Comparison of ENCODE assay signal across 21 mouse cellular contexts in the genomic region with DNA sequence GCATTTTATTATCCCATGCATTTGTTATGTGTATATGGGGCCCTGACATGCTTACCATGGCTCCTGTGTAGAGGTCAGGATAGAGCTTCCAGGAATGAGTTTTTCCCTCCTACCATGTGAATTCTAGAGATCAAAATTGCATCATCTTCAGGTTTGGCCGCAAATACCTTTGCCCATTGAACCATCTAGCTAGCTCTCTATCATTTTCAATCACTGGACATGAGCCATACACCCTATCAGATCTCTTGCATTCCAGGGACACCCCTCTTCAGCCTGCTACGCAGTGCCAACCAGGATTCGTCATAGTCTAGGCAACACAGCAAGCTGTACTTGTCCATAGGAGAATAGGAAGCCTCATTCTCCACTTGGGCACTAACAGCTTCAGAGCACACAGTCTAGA. TPM values are rescaled to one million over a fixed set of nuclear protein-coding genes. Genes with fewer than 3 reads are reported as not detected.
DNase-seq lines count a peak whose midpoint lies in the region; ATAC-seq and TF ChIP-seq lines count a peak whose summit lies in the region.
"Had no signal": no experiment of that assay in that cellular context is flagged by ENCODE, and none has a peak within 500 bp of the region (broad histone marks: within the 10 kb centered on the region; RNA-seq: fewer than 3 reads in every experiment).

No protein-coding gene starts in this region.

- H3K9me3 ChIP-seq in liver, embryonic 11.5 days (ENCODE audit: control insufficient read depth, low read length) = no peaks in the 10 kb centered on the region
- no peaks in the 10 kb centered on the region for H3K9me3 ChIP-seq in hindbrain, embryonic 14.5 days (ENCODE audit: control insufficient read depth, low read length)
- H3K9me3 ChIP-seq: G1E had no signal

- peak overlapping the region; percentile 51 for H3K27ac ChIP-seq in liver, adult 2 months (replicated peaks; ENCODE audit: insufficient read depth, low read depth, low read length)
- H3K27ac ChIP-seq in liver, embryonic 11.5 days (ENCODE audit: low read depth, low read length) = no peak overlapping the region
- H3K27ac ChIP-seq in macrophage = peak overlapping the region; percentile 22
- no peak overlapping the region for H3K27ac ChIP-seq in hindbrain, embryonic 14.5 days

- no peak overlapping the region for H3K4me3 ChIP-seq in liver, adult 2 months (ENCODE audit: insufficient read depth, low read depth, low read length)
- no peak overlapping the region for H3K4me3 ChIP-seq in liver, embryonic 11.5 days (ENCODE audit: low read depth, low read length)
- no peak overlapping the region for H3K4me3 ChIP-seq in macrophage (ENCODE audit: inconsistent target)
- no peak overlapping the region for H3K4me3 ChIP-seq in hindbrain, embryonic 14.5 days (replicated peaks; ENCODE audit: low read length)

- H3K9ac ChIP-seq in liver, adult 2 months (ENCODE audit: low read depth, low read length) = no peak overlapping the region
- H3K9ac ChIP-seq in liver, embryonic 11.5 days (ENCODE audit: low read depth, low read length) = no peak overlapping the region
- no peak overlapping the region for H3K9ac ChIP-seq in hindbrain, embryonic 14.5 days

- no peak for ATAC-seq in liver, embryonic 11.5 days (replicated peaks; ENCODE audit: low FRiP score)
- no peak for ATAC-seq in hindbrain, embryonic 14.5 days (ENCODE audit: low FRiP score)
- ATAC-seq: activated CD4-positive, CD25-positive, alpha-beta regulatory T cell, adult 4 months; CD4-positive, CD25-positive, alpha-beta regulatory T cell, adult 4 months; Patski had no signal

- WGBS in liver, adult 2 months = 22% methylated on average over 3 of the region's 3 CpGs
- 81% methylated on average over 3 of the region's 3 CpGs for WGBS in liver, embryonic 11.5 days
- whole genome bisulfite sequencing in macrophage (ENCODE audit: missing documents) = 97% methylated on average over 3 of the region's 3 CpGs
- 85% methylated on average over 3 of the region's 3 CpGs for WGBS in hindbrain, embryonic 14.5 days

- DNase-seq in heart, adult 11 months = peak; percentile 78
- no peak for DNase-seq in heart, adult 8-10 months (ENCODE audit: low spot score)
- peak; percentile 95 for DNase-seq in liver, adult 2 months (ENCODE audit: extremely low read depth, low read depth, low spot score)
- no peak for DNase-seq in liver, embryonic 11.5 days (ENCODE audit: low spot score)
- DNase-seq in hindbrain, embryonic 14.5 days (ENCODE audit: low spot score) = no peak
- DNase-seq: adrenal gland, adult 2 months; adrenal gland, adult 8-10 months; adrenal gland, postnatal 10 days; adrenal gland, postnatal 14 days; adrenal gland, postnatal 25 days; adrenal gland, postnatal 36 days; B cell, adult 2 months; cerebellum, adult 11 months; cerebellum, adult 11-12 months; cerebellum, adult 18-20 months had no signal

- H3K4me1 ChIP-seq in liver, adult 2 months (ENCODE audit: control insufficient read depth, insufficient read depth, low read length) = peaks cover 8% of the 10 kb centered on the region
- no peaks in the 10 kb centered on the region for H3K4me1 ChIP-seq in liver, embryonic 11.5 days (replicated peaks; ENCODE audit: control insufficient read depth, insufficient read depth, low read length)
- no peaks in the 10 kb centered on the region for H3K4me1 ChIP-seq in hindbrain, embryonic 14.5 days (replicated peaks; ENCODE audit: control insufficient read depth, insufficient read depth, low read length)

- H3K4me2 ChIP-seq in liver, embryonic 11.5 days = no peak overlapping the region
- H3K4me2 ChIP-seq in hindbrain, embryonic 14.5 days (replicated peaks) = no peak overlapping the region

- no peaks in the 10 kb centered on the region for H3K27me3 ChIP-seq in liver, adult 2 months (ENCODE audit: control insufficient read depth, insufficient read depth, low read length)
- H3K27me3 ChIP-seq in liver, embryonic 11.5 days (replicated peaks; ENCODE audit: control insufficient read depth, insufficient read depth, low read length) = no peaks in the 10 kb centered on the region
- no peaks in the 10 kb centered on the region for H3K27me3 ChIP-seq in hindbrain, embryonic 14.5 days (ENCODE audit: control insufficient read depth, insufficient read depth, low read length)
- H3K27me3 ChIP-seq: CH12.LX, Patski had no signal

- TF ChIP-seq POLR2A in liver, adult 2 months (IDR thresholded peaks at IDR 0.05; ENCODE audit: extremely low read depth, insufficient read depth, low read length) = no peak

- H3K36me3 ChIP-seq in liver, adult 2 months (ENCODE audit: control insufficient read depth, insufficient read depth, low read length) = no peaks in the 10 kb centered on the region
- H3K36me3 ChIP-seq in liver, embryonic 11.5 days (ENCODE audit: control insufficient read depth, insufficient read depth, low read length) = no peaks in the 10 kb centered on the region
- H3K36me3 ChIP-seq in macrophage (ENCODE audit: inconsistent target) = no peaks in the 10 kb centered on the region
- H3K36me3 ChIP-seq in hindbrain, embryonic 14.5 days (replicated peaks; ENCODE audit: control insufficient read depth, insufficient read depth) = no peaks in the 10 kb centered on the region
- H3K36me3 ChIP-seq: G1E had no signal

- no peaks in the 10 kb centered on the region for H3K79me2 ChIP-seq in liver, adult 2 months (ENCODE audit: control insufficient read depth, insufficient read depth, low read length)
- peaks cover 55% of the 10 kb centered on the region; the same call in 1 of the 2 replicates for H3K79me2 ChIP-seq in macrophage (ENCODE audit: inconsistent target)

- no peak for TF ChIP-seq CTCF in liver, adult 2 months (IDR thresholded peaks at IDR 0.05; ENCODE audit: low read depth, low read length)

RNA-seq across cellular contexts. Expression of gene Mthfs, which starts 53.5 kb away (rescaled TPM):
- 10 to 100 TPM; 14.6 to 25.6 (median 19.5) TPM for total RNA-seq in heart, adult 8-10 months (2022)
- 60.2 and 73.8 TPM in 2 replicates for total RNA-seq in liver, adult 2 months (2014; rRNA removed)
- 33.1 and 33.4 TPM in 2 replicates for polyA plus RNA-seq in liver, adult 2 months (2012; rRNA removed)
- polyA plus RNA-seq in liver, embryonic 11.5 days (2014; fragmentation: Nextera tagmentation; extraction: Ambion mirVana) = 16.5 and 19.6 TPM in 2 replicates
- total RNA-seq in macrophage (2018; cell fraction: chromatin; rRNA removed) = 100 to 1,000 TPM; 142 to 807 (median 391) TPM
- 100 to 1,000 TPM in 13 of 26 experiments, 10 to 100 TPM in 13; 52.2 to 162 (median 102) TPM for total RNA-seq in macrophage (2018; cell fraction: cytosol; rRNA removed)
- total RNA-seq in macrophage (2018; cell fraction: nucleus; rRNA removed) = 100 to 1,000 TPM in 25 of 26 experiments, 10 to 100 TPM in 1; 93.0 to 529 (median 240) TPM
- polyA plus RNA-seq in macrophage (2018) = 92.9 to 115 TPM (median 109 TPM) in 3 replicates
- 10.4 and 16.8 TPM in 2 replicates for polyA plus RNA-seq in hindbrain, embryonic 14.5 days (2014; fragmentation: Nextera tagmentation; extraction: Ambion mirVana)

Comparison
In these comparisons a context has a peak if more than half of its experiments do, and no peak if none do; other contexts are left out.
1. DNase-seq: peak in heart, adult 11 months (single experiment) and liver, adult 2 months (single experiment); none in heart, adult 8-10 months (single experiment), liver, embryonic 11.5 days (single experiment) and hindbrain, embryonic 14.5 days (single experiment).
2. H3K27ac ChIP-seq: peak in liver, adult 2 months (single experiment) and macrophage (single experiment); none in liver, embryonic 11.5 days (single experiment) and hindbrain, embryonic 14.5 days (single experiment).